Mouse (Mus musculus) E14TG2a.4 (cell line): ENCODE data around the gene Hmgn2.

Experiments
- CTCF ChIP-seq: conservative IDR thresholded peaks from 2 replicates; pipeline ENCODE4 v1.5.1; 2014; ENCODE audit warnings: low read length
- POU5F1 ChIP-seq: IDR thresholded peaks from 2 replicates; pipeline ENCODE4 v1.6.1; 2014; ENCODE audit warnings: low read length, borderline replicate concordance

- TF ChIP-seq CTCF (no peak), POU5F1 (no peak)
Measured at GRCm38 (mm10) chr4:134005581-134006358, 37.3 kb upstream of the Hmgn2 start.
